Mouse (Mus musculus): ENCODE measurements at regions not wholly inside any gene's neighbourhood (a gene's known extent, or its start where the extent isn't known, plus 50 kb on each side); places are given as distances from the start of the nearest gene placed in this dataset.

DNA sequence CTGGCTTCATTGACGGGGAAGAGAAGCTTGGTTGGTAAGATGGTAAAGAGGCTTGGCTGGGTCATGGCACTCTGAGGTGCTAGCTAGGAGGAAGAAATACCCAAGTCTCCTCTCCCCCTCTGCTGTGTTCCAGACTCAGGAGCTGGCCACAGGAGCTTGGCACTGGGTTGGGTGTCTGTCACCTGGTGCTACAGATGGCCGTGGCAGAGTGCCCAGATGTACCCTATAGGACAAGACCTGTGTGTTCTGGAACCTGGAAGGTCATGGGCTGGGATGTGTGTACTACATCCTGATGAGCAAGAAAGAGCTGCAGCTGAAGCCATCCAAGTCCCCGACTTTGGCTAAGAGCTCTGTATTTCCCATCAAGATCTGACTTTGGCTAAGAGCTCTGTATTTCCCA lies 72.4 kb downstream of the Nupl2 start:
- 82% methylated on average over 3 of the region's 3 CpGs for WGBS
- no peak overlapping the region for H3K4me2 ChIP-seq
- ATAC-seq (ENCODE audit: low FRiP score) (no peak), DNase-seq (ENCODE audit: low spot score, missing footprints) (no peak)
- no peaks in the 10 kb centered on the region for H3K27me3 ChIP-seq (ENCODE audit: control insufficient read depth, insufficient read depth, low read length)
- no peak overlapping the region for H3K9ac ChIP-seq (ENCODE audit: low read length)
- H3K27ac ChIP-seq (ENCODE audit: low read depth, low read length), result no peak overlapping the region
- no peaks in the 10 kb centered on the region for H3K36me3 ChIP-seq (ENCODE audit: control insufficient read depth, insufficient read depth, low read length)
- H3K4me1 ChIP-seq (ENCODE audit: control insufficient read depth, insufficient read depth, low read length), result no peaks in the 10 kb centered on the region
- H3K4me3 ChIP-seq (ENCODE audit: low read depth, low read length), result no peak overlapping the region
- no peaks in the 10 kb centered on the region for H3K9me3 ChIP-seq (ENCODE audit: control insufficient read depth, low read length)

DNA sequence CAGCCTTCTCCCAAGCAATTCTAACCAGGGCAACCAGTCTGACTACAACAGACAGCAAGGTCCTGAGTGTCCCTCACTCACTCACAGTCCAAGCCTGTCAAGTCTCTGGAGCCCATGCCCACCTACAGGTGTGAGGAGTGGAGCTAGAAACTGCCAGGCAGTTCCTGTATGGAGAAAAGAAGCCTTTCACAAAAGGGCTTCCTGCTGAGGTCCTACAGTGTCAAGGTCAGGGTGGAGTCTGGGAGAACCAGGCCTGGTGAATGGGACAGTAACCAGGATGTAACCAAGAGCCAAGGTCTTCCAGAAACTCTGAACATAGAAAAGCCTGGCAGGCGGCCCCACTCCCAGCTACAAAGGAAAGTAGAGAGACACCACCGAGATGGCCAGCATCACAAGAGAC lies 74.2 kb downstream of the Nupl2 start:
- Histone ChIP-seq H3K9ac (ENCODE audit: low read length) (no peak overlapping the region), H3K9me3 (ENCODE audit: control insufficient read depth, low read length) (no peaks in the 10 kb centered on the region), H3K36me3 (ENCODE audit: control insufficient read depth, insufficient read depth, low read length) (no peaks in the 10 kb centered on the region), H3K27me3 (ENCODE audit: control insufficient read depth, insufficient read depth, low read length) (no peaks in the 10 kb centered on the region), H3K4me1 (ENCODE audit: control insufficient read depth, insufficient read depth, low read length) (no peaks in the 10 kb centered on the region), H3K27ac (ENCODE audit: low read depth, low read length) (no peak overlapping the region), H3K4me3 (ENCODE audit: low read depth, low read length) (no peak overlapping the region), H3K4me2 (no peak overlapping the region)
- 87% methylated on average over 2 of the region's 2 CpGs for WGBS
- no peak for ATAC-seq (ENCODE audit: low FRiP score)
- no peak for DNase-seq (ENCODE audit: low spot score, missing footprints)

DNA sequence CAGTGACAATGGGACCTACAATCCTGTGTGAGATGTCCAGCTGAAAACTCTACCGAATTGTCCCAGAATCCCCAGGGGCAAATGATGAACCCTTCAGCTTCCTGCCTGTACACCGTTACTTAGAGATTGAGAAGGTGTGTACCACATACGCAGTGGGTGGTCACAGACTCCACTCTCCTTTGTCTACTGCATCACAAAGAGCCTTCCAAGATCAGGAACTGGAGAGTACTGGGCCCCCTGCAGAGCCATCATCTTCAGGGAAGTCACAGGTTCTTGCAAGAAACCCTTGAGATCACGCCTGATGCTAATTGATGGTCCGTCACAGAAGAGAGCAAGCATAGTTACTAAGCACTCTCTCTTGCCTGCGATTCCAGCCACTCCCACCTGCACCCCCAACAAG lies 79.4 kb downstream of the Nupl2 start:
- no peak for ATAC-seq (ENCODE audit: low FRiP score)
- H3K9ac ChIP-seq (ENCODE audit: low read length), result no peak overlapping the region
- H3K9me3 ChIP-seq (ENCODE audit: control insufficient read depth, low read length), result no peaks in the 10 kb centered on the region
- no peak for DNase-seq (ENCODE audit: low spot score, missing footprints)
- WGBS, result 91% methylated on average over 6 of the region's 6 CpGs
- no peak overlapping the region for H3K4me2 ChIP-seq
- no peaks in the 10 kb centered on the region for H3K4me1 ChIP-seq (ENCODE audit: control insufficient read depth, insufficient read depth, low read length)
- H3K27me3 ChIP-seq (ENCODE audit: control insufficient read depth, insufficient read depth, low read length), result no peaks in the 10 kb centered on the region
- H3K4me3 ChIP-seq (ENCODE audit: low read depth, low read length), result no peak overlapping the region
- H3K36me3 ChIP-seq (ENCODE audit: control insufficient read depth, insufficient read depth, low read length), result no peaks in the 10 kb centered on the region
- no peak overlapping the region for H3K27ac ChIP-seq (ENCODE audit: low read depth, low read length)

DNA sequence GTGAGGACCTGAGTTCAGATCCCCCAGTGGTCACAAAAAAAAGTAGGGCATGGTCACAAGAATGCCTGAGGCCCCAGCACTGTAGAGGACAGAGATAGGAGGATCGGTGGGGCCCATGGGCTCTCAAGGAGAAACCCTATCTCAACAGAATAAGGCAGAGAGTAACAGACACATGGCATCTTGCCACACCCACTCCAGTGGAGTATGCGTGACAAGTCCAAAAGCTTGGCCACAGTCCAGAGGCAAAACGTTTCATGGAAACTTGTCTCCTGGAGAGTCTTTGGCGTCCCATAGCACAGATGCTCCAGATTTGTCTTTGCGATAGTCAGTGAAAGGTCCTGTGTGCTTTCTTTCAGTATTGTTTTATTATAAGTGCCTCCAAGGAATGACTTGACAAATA lies 90.7 kb downstream of the Nupl2 start:
- no peak for ATAC-seq (ENCODE audit: low FRiP score)
- no peaks in the 10 kb centered on the region; the same call in 1 of the 2 replicates for H3K9me3 ChIP-seq (ENCODE audit: control insufficient read depth, low read length)
- 91% methylated on average over 5 of the region's 5 CpGs for WGBS

DNA sequence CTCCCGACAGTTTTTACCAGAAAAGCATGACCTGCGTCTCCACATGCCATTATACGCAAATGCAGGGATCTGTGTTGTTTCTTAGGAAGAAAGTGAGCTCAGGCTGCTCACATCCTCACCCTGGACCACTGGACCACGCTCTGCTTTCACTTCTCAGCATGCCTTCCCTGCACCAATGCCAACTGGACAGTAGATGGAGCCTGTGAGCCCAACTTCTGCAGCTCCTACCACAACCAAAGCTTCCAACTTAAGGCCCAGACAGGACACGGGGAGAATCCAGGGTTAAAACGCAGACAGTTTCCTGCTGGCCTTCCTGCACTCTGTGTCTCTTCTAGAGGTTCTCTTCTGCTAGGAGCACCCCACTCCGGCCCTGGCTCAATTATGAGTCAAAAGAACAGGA lies 90.3 kb downstream of the Kcnh2 start:
- Histone ChIP-seq H3K27me3 (ENCODE audit: control insufficient read depth, insufficient read depth, low read length) (no peaks in the 10 kb centered on the region), H3K4me2 (no peak overlapping the region), H3K9ac (ENCODE audit: low read length) (no peak overlapping the region), H3K4me1 (ENCODE audit: control insufficient read depth, insufficient read depth, low read length) (no peaks in the 10 kb centered on the region), H3K36me3 (ENCODE audit: control insufficient read depth, insufficient read depth, low read length) (no peaks in the 10 kb centered on the region), H3K27ac (ENCODE audit: low read depth, low read length) (no peak overlapping the region), H3K4me3 (ENCODE audit: low read depth, low read length) (no peak overlapping the region), H3K9me3 (ENCODE audit: control insufficient read depth, low read length) (no peaks in the 10 kb centered on the region; the same call in 1 of the 2 replicates)
- 15% methylated on average over 7 of the region's 7 CpGs for WGBS
- DNase-seq (ENCODE audit: low spot score, missing footprints) (peak; percentile 97), ATAC-seq (ENCODE audit: low FRiP score) (no peak)

More for the DNA sequence above, 90.7 kb downstream of the Nupl2 start:
- no peak for DNase-seq (ENCODE audit: low spot score, missing footprints)
- Histone ChIP-seq H3K9ac (ENCODE audit: low read length) (no peak overlapping the region), H3K4me1 (ENCODE audit: control insufficient read depth, insufficient read depth, low read length) (no peaks in the 10 kb centered on the region), H3K27me3 (ENCODE audit: control insufficient read depth, insufficient read depth, low read length) (no peaks in the 10 kb centered on the region), H3K36me3 (ENCODE audit: control insufficient read depth, insufficient read depth, low read length) (no peaks in the 10 kb centered on the region), H3K4me2 (no peak overlapping the region), H3K27ac (ENCODE audit: low read depth, low read length) (no peak overlapping the region), H3K4me3 (ENCODE audit: low read depth, low read length) (no peak overlapping the region)

DNA sequence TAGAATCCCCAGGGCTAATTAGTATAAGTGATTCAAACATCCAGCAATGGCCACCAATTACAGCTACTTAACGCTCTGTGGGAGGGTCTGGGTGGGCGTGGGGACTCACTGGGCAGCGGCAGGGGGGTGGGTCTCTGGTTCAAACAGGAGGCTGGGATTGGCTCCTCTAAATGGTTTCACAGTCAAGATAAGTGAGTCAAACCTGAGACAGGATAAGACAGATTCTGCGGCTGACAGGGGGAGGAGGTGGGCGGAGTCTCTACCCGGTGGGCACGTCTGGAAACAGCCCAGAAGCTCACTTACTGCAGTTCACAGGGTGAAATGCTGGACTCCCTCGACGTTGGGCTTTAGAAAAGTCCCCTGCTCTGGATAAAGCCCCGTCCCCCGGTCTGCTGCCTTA lies 89.3 kb downstream of the Kcnh2 start:
- no peaks in the 10 kb centered on the region; the same call in 1 of the 2 replicates for H3K9me3 ChIP-seq (ENCODE audit: control insufficient read depth, low read length)
- no peak for DNase-seq (ENCODE audit: low spot score, missing footprints)
- ATAC-seq (ENCODE audit: low FRiP score), result no peak
- no peaks in the 10 kb centered on the region for H3K27me3 ChIP-seq (ENCODE audit: control insufficient read depth, insufficient read depth, low read length)
- no peaks in the 10 kb centered on the region for H3K36me3 ChIP-seq (ENCODE audit: control insufficient read depth, insufficient read depth, low read length)
- no peak overlapping the region for H3K27ac ChIP-seq (ENCODE audit: low read depth, low read length)
- H3K4me2 ChIP-seq, result no peak overlapping the region
- no peak overlapping the region for H3K9ac ChIP-seq (ENCODE audit: low read length)
- H3K4me1 ChIP-seq (ENCODE audit: control insufficient read depth, insufficient read depth, low read length), result 0 out of 2 replicates have a peak, but pooled peaks cover 3% of the 10 kb centered on the region
- no peak overlapping the region for H3K4me3 ChIP-seq (ENCODE audit: low read depth, low read length)
- 13% methylated on average over 11 of the region's 11 CpGs for WGBS

DNA sequence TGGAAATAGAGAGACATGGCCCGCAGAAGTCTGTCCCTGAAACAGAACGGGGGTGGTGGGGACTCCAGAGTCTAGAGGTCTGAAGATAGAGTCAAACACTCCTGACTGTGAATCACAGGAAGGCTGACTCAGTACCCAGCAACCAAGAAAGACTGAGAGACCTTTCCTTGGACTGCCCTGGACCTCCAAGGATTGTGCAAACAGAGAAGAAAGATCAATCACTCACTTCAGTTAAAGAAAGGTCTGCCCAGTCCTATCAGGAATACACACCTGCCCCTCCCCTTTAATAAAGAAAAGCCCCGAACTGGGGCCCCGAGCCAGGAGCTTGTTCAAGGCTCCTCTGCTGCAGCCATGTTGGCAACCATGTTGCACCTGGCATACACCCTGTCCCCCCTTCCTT lies 87.3 kb downstream of the Kcnh2 start:
- H3K9ac ChIP-seq (ENCODE audit: low read length), result no peak overlapping the region
- H3K4me1 ChIP-seq (ENCODE audit: control insufficient read depth, insufficient read depth, low read length), result 0 out of 2 replicates have a peak, but pooled peaks cover 3% of the 10 kb centered on the region
- H3K4me3 ChIP-seq (ENCODE audit: low read depth, low read length), result no peak overlapping the region
- no peak overlapping the region for H3K27ac ChIP-seq (ENCODE audit: low read depth, low read length)
- no peak overlapping the region for H3K4me2 ChIP-seq
- no peaks in the 10 kb centered on the region for H3K36me3 ChIP-seq (ENCODE audit: control insufficient read depth, insufficient read depth, low read length)
- WGBS, result 77% methylated on average over 4 of the region's 4 CpGs
- DNase-seq (ENCODE audit: low spot score, missing footprints) (no peak), ATAC-seq (ENCODE audit: low FRiP score) (no peak)
- H3K9me3 ChIP-seq (ENCODE audit: control insufficient read depth, low read length), result no peaks in the 10 kb centered on the region
- no peaks in the 10 kb centered on the region for H3K27me3 ChIP-seq (ENCODE audit: control insufficient read depth, insufficient read depth, low read length)

DNA sequence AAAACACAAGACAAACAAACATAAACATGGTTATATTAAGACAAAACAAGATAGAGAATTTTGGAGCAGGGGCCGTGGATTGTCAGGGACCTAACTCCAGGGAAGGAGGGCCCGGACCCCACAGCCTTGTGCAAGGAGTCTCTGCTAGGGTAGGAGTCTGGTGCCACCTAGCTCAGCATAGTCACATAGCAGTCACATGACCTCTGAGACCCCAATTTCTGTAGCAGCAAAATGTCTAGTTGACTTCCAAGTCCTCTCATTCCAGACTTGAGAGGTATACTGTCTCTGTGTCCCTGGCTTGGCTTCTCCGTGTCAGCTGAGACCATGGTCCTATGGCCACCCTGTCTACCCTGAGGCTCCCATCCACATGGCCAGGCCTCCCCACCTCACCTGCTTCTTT lies 86.0 kb downstream of the Kcnh2 start:
- Histone ChIP-seq H3K27ac (ENCODE audit: low read depth, low read length) (no peak overlapping the region), H3K9me3 (ENCODE audit: control insufficient read depth, low read length) (no peaks in the 10 kb centered on the region), H3K27me3 (ENCODE audit: control insufficient read depth, insufficient read depth, low read length) (no peaks in the 10 kb centered on the region), H3K4me1 (ENCODE audit: control insufficient read depth, insufficient read depth, low read length) (0 out of 2 replicates have a peak, but pooled peaks cover 3% of the 10 kb centered on the region), H3K9ac (ENCODE audit: low read length) (no peak overlapping the region), H3K4me2 (no peak overlapping the region), H3K4me3 (ENCODE audit: low read depth, low read length) (no peak overlapping the region), H3K36me3 (ENCODE audit: control insufficient read depth, insufficient read depth, low read length) (no peaks in the 10 kb centered on the region)
- WGBS, result 91% methylated on average over 3 of the region's 3 CpGs
- ATAC-seq (ENCODE audit: low FRiP score), result no peak
- no peak for DNase-seq (ENCODE audit: low spot score, missing footprints)

DNA sequence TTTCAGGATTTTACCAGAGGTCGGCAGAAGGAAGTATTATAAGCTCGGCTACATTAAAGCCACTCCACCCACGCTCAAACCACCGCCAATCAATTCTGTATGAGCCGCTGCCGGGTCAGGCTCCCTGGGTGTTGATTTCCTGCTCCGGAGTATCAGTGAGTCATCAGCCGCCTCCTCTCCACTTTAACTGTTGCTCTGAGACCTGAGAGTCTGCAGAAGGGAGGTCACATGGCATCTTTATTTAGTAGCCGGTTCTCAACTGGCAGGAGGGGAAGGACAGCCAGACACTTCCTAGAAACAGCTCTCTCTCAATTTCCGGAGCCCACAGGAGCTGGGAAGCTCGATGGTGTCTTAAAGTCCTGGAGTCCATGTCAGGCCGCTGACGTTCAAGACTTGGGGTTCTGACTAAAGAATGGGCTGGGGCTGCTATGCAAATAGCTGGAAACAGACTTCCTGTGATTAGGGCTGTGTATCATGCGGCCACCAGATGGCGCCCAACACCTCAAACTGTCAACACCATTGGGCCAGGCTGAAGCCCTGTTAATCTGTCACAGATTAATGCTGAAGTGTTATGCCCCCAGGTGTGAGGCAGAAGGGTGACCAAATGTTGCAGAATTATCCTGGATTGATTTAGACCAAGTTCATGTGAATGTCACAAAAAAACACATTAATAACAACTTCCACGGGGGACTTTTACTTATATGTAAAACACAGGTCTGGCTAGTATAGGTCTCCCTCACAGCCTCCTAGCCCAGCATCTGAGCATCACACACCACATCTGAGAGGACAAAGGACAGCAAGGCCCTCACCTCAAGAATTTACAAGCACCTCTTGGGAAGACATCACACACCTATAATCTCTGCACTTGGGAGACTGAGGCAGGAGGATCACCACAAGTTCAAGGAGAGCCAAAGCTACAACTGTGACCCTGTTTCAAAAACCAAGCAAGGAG lies 84.8 kb downstream of the Kcnh2 start:
- DNase-seq (ENCODE audit: low spot score, missing footprints) (peak; percentile 99), ATAC-seq (ENCODE audit: low FRiP score) (peak; percentile 86)
- peak overlapping the region; percentile 29; the same call in 1 of the 2 replicates for H3K4me2 ChIP-seq
- peak overlapping the region; percentile 3; the same call in 1 of the 2 replicates for H3K4me3 ChIP-seq (ENCODE audit: low read depth, low read length)
- no peak overlapping the region for H3K9ac ChIP-seq (ENCODE audit: low read length)
- no peaks in the 10 kb centered on the region for H3K27me3 ChIP-seq (ENCODE audit: control insufficient read depth, insufficient read depth, low read length)
- H3K27ac ChIP-seq (ENCODE audit: low read depth, low read length), result no peak overlapping the region
- H3K36me3 ChIP-seq (ENCODE audit: control insufficient read depth, insufficient read depth, low read length), result no peaks in the 10 kb centered on the region
- WGBS, result 24% methylated on average over 16 of the region's 16 CpGs
- H3K4me1 ChIP-seq (ENCODE audit: control insufficient read depth, insufficient read depth, low read length), result 0 out of 2 replicates have a peak, but pooled peaks cover 3% of the 10 kb centered on the region
- H3K9me3 ChIP-seq (ENCODE audit: control insufficient read depth, low read length), result no peaks in the 10 kb centered on the region

Measured in midbrain, embryonic 11.5 days (tissue).